Mouse (Mus musculus): ENCODE results near the gene Dnajc3. TPM values are rescaled to one million over a fixed set of nuclear protein-coding genes. Genes with fewer than 3 reads are reported as not detected.

Gene Dnajc3
- 10 to 100 TPM; 45.3 to 47.0 TPM for total RNA-seq (2023)

DNA sequence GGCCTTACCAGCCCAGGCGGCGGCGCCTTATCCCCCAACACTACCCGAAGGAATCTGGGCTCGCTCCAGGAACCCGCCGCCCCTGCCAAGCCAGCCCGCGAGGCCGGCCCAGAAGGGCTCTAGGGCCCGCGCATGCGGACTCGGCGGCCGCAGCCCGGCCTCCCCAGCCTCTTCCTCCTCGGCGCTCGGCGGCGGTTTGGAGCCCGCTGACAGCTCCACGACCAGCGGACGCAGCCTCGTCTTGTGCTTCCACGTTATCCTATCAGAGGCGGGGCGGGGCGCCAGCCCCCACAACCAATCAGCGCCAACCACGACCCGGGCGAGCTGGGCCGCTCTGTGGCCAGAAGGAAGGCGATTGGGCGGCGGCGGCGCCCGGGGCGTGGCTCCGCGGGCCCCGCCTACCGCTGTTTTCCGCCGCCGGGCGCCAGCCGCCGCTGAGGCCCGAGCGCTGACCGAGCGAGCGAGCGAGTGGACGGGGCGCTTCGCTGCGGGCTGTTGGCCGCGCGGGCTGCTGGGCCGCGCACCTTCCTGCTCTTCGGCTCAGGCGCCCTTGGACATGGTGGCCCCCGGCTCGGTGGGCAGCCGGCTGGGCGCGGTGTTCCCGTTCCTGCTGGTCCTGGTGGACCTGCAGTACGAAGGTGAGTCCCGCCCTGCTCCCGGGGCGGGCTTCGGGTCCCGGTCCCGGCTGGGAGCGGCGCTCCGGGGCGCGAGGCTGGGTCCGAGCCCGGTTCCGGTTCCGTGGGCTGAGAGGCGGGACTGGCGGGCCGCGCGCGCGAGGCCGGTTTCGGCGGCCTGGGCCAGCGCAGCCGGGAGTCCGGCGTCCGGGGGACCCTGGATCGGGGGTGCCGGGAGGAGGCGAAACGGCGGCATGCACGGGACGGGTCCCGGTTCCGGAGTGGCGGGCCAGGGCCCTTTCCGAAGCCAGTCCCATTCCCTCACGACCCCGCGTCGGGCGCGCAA lies at the start of gene Dnajc3:
Gene Dnajc3 (plus strand): TSS at position 444 of the 960 bp plus-strand sequence.

DNA sequence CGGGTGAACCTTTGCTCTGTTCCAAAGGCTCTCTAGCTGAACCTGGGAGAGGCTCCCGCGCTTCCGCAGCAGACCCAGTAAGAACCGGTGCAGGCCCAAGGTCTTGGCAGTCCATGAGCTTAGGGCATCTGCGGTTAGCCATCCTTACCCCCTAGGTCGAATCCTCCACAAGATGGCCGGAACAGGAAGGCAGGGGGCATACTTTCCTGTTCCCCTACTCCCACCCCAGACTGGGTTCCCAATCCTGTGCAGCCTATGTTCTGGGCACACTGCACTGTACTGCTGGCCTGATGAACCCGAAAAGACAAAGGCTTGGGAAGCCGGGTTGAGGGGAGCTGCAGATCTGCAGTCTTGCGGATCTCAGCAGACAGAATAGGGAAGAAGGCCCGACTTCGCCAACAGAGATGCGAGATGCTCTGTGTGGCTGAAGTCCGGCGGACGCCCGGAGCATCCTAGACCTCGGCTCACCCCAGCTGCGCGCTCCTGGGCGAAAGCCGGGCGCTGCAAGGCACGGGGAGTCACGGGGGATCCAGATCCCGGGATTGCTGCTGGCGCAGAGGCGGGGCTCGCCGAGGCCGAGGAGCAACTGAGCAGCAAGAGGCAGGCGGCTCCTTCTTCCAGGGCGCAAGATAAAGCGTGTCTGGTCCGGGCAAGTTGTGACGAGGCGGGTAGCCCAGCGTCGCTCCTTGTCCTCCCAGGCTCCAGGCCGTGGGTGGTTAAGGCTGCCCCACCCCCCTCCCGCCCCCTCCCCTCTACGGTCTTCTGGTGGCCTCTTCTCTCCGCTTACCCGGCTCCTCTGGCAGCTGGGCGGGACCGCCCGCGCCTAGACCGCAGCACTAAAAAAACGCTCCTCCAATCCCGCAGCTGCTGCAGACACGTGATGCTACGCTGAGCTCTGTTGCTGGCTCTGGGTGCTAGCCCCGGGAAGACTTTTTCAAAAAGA lies 12.8 kb upstream of the Dnajc3 start, which contains the start of gene Dzip1:
Gene Dzip1 (minus strand): TSS at position 788 of the 943 bp plus-strand sequence.

Other genes starting within 250 kb of the Dnajc3 start
- gene Abcc4, start 231.8 kb upstream of the Dnajc3 start, total RNA-seq (2023) = 10 to 100 TPM; 25.4 to 28.2 TPM
- under 1 TPM in 1 of 2 experiments, not detected in 1; 0.46 TPM for gene Cldn10, start 150.1 kb upstream of the Dnajc3 start, total RNA-seq (2023)
- under 1 TPM; 0.30 to 0.34 TPM for gene Dzip1, start 12.5 kb upstream of the Dnajc3 start, total RNA-seq (2023)
- 1 to 10 TPM in 1 of 2 experiments, under 1 TPM in 1; 0.79 to 1.1 TPM for gene Uggt2, start 161.5 kb downstream of the Dnajc3 start, total RNA-seq (2023)
- not detected for gene Hs6st3, start 200.4 kb downstream of the Dnajc3 start, total RNA-seq (2023)